Mouse (Mus musculus) liver, embryonic 16.5 days (tissue): ENCODE results near the gene Ccdc54. TPM values are rescaled to one million over a fixed set of nuclear protein-coding genes. Genes with fewer than 3 reads are reported as not detected.

Source experiments
- ATAC-seq: fragments of 200-750 bp; cut with Nextera tagmentation; 2 replicates; pipeline ENCODE4 v1.8.0; 2017; ENCODE audit warnings: low read depth, mild to moderate bottlenecking, moderate number of reproducible peaks, moderate library complexity
- H3K27ac ChIP-seq: fragments of 300-500 bp; sonication (generic); 2 replicates; pipeline ENCODE4 v1.5.1; 2014; ENCODE audit warnings: mild to moderate bottlenecking, low read length
- H3K27me3 ChIP-seq: fragments of 300-500 bp; sonication (generic); 2 replicates; pipeline ENCODE4 v1.6.1; 2014; ENCODE audit warnings: low read depth, low read length, mixed read lengths; ENCODE audit not compliant: control insufficient read depth, insufficient read depth
- H3K36me3 ChIP-seq: fragments of 300-500 bp; sonication (generic); 2 replicates; pipeline ENCODE4 v1.6.1; 2014; ENCODE audit warnings: mild to moderate bottlenecking; ENCODE audit not compliant: control insufficient read depth, insufficient read depth
- H3K4me1 ChIP-seq: fragments of 300-500 bp; sonication (generic); 2 replicates; pipeline ENCODE4 v1.6.1; 2014; ENCODE audit warnings: low read depth, low read length, mixed read lengths; ENCODE audit not compliant: control insufficient read depth
- H3K4me2 ChIP-seq: fragments of 300-500 bp; sonication (generic); 2 replicates; pipeline ENCODE4 v1.6.1; 2014; ENCODE audit warnings: low read depth, low read length, mixed read lengths
- H3K4me3 ChIP-seq: fragments of 300-500 bp; sonication (generic); 2 replicates; pipeline ENCODE4 v1.5.1; 2014; ENCODE audit warnings: low read depth, mild to moderate bottlenecking, low read length
- H3K9ac ChIP-seq: fragments of 300-500 bp; sonication (generic); 2 replicates; pipeline ENCODE4 v1.6.1; 2014; ENCODE audit warnings: low read depth, low read length
- H3K9me3 ChIP-seq: fragments of 300-500 bp; sonication (generic); replicated peaks from 2 replicates; pipeline ENCODE4 v1.6.1; 2016; ENCODE audit warnings: low read length; ENCODE audit not compliant: control insufficient read depth
- WGBS: fragments of 180-500 bp; shearing (Covaris S2); extraction: QIAGEN DNeasy Blood & Tissue Kit; methylation state at CpG from one replicate; pipeline ENCODE4 v1.1.7; 2014; ENCODE audit not compliant: insufficient replicate concordance; 5-methylcytosine and 5-hydroxymethylcytosine counted together
- polyA plus RNA-seq: library from polyadenylated mRNA; unstranded; fragments of >200 nt; fragmentation: Nextera tagmentation; extraction: Ambion mirVana; gene quantifications from 2 replicates; pipeline ENCODE4 v1.2.1, GENCODE M21; 2015

Ccdc54 gene
- polyA plus RNA-seq, 1 experiment from 2014 or later, result not detected

- Histone ChIP-seq H3K4me1 (no peaks in the 10 kb centered on the region), H3K27me3 (no peaks in the 10 kb centered on the region), H3K9me3 (no peaks in the 10 kb centered on the region), H3K4me2 (no peak overlapping the region), H3K4me3 (no peak overlapping the region), H3K9ac (no peak overlapping the region), H3K27ac (no peak overlapping the region), H3K36me3 (no peaks in the 10 kb centered on the region)
- ATAC-seq, result no peak
- 20% methylated on average over 6 of the region's 6 CpGs for WGBS
Measured at GRCm38 (mm10) chr16:50596679-50597078, 5.7 kb upstream of the Ccdc54 start.

GRCm38 (mm10) chr16:50596171-50596570 lies 5.2 kb upstream of the Ccdc54 start:
- Histone ChIP-seq H3K9me3 (no peaks in the 10 kb centered on the region), H3K9ac (no peak overlapping the region), H3K4me2 (no peak overlapping the region), H3K27ac (no peak overlapping the region), H3K27me3 (no peaks in the 10 kb centered on the region), H3K4me1 (no peaks in the 10 kb centered on the region), H3K4me3 (no peak overlapping the region), H3K36me3 (no peaks in the 10 kb centered on the region)
- no peak for ATAC-seq
- WGBS, result 46% methylated on average over 4 of the region's 4 CpGs

- no peak for ATAC-seq
- H3K27me3 ChIP-seq, result no peaks in the 10 kb centered on the region
- 54% methylated on average over 1 of the region's 1 CpGs for WGBS
- no peaks in the 10 kb centered on the region for H3K36me3 ChIP-seq
- H3K4me2 ChIP-seq, result no peak overlapping the region
- no peak overlapping the region for H3K27ac ChIP-seq
- H3K9ac ChIP-seq, result no peak overlapping the region
- H3K4me1 ChIP-seq, result no peaks in the 10 kb centered on the region
- H3K9me3 ChIP-seq, result no peaks in the 10 kb centered on the region
- H3K4me3 ChIP-seq, result no peak overlapping the region
Measured at GRCm38 (mm10) chr16:50594876-50595275, 3.9 kb upstream of the Ccdc54 start.

DNA sequence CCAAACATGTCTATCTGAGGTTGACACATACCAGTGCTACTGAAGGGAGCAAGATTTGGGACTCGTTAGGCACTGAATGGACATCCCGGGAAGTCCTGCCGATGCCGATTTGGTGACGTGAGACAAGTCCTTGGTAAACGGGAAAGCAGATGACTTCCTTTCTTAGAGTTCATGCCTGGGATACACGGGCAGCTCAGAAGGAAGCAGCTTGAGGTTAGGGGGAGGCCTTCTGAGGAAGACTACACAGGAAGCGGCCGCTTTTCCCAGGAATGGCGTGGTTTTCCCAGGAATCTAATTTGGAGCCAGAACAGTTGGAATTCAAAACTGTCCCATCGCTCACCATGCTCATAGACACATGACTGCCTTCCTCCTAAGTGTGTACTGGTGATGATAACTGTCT lies 2.4 kb upstream of the Ccdc54 start:
- no peaks in the 10 kb centered on the region for H3K4me1 ChIP-seq
- H3K27ac ChIP-seq, result no peak overlapping the region
- no peaks in the 10 kb centered on the region for H3K9me3 ChIP-seq
- no peak for ATAC-seq
- H3K4me3 ChIP-seq, result no peak overlapping the region
- H3K36me3 ChIP-seq, result no peaks in the 10 kb centered on the region
- WGBS, result 51% methylated on average over 11 of the region's 11 CpGs
- H3K4me2 ChIP-seq, result no peak overlapping the region
- no peaks in the 10 kb centered on the region for H3K27me3 ChIP-seq
- no peak overlapping the region for H3K9ac ChIP-seq

GRCm38 (mm10) chr16:50589574-50590151 lies 1.3 kb downstream of the Ccdc54 start:
- no peaks in the 10 kb centered on the region for H3K9me3 ChIP-seq
- H3K4me2 ChIP-seq, result no peak overlapping the region
- H3K27ac ChIP-seq, result no peak overlapping the region
- no peaks in the 10 kb centered on the region for H3K27me3 ChIP-seq
- H3K9ac ChIP-seq, result no peak overlapping the region
- no peak for ATAC-seq
- H3K4me3 ChIP-seq, result no peak overlapping the region
- WGBS, result 23% methylated on average over 11 of the region's 11 CpGs
- no peaks in the 10 kb centered on the region for H3K4me1 ChIP-seq
- H3K36me3 ChIP-seq, result no peaks in the 10 kb centered on the region

GRCm38 (mm10) chr16:50588191-50588590 lies 2.8 kb downstream of the Ccdc54 start:
- Histone ChIP-seq H3K27me3 (no peaks in the 10 kb centered on the region), H3K4me1 (no peaks in the 10 kb centered on the region), H3K9ac (no peak overlapping the region), H3K9me3 (no peaks in the 10 kb centered on the region), H3K4me3 (no peak overlapping the region), H3K4me2 (no peak overlapping the region), H3K36me3 (no peaks in the 10 kb centered on the region), H3K27ac (no peak overlapping the region)
- ATAC-seq, result no peak
- 11% methylated on average over 1 of the region's 1 CpGs for WGBS

DNA sequence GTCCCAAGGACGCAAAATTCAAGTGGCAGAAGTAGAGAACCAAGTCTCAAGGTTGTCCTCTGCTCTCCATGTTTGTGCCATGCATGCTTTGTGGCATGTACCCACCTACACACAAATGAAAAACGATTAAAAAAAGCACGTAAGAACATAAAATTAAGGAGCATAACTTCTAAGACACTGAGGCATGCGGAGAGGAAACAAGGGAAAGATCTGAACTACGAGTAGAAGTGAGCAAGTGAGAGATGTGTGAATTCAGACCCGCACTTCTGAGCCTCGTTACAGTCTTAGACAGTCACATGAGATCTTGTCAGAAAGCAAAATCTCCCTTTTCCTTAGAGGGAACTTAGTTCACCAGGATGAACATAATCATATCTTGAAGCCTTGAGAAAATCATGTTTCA lies 3.8 kb downstream of the Ccdc54 start:
- Histone ChIP-seq H3K27me3 (no peaks in the 10 kb centered on the region), H3K4me1 (no peaks in the 10 kb centered on the region), H3K4me3 (no peak overlapping the region), H3K27ac (no peak overlapping the region), H3K9ac (no peak overlapping the region), H3K9me3 (no peaks in the 10 kb centered on the region), H3K4me2 (no peak overlapping the region), H3K36me3 (no peaks in the 10 kb centered on the region)
- WGBS, result 62% methylated on average over 7 of the region's 7 CpGs
- no peak for ATAC-seq

DNA sequence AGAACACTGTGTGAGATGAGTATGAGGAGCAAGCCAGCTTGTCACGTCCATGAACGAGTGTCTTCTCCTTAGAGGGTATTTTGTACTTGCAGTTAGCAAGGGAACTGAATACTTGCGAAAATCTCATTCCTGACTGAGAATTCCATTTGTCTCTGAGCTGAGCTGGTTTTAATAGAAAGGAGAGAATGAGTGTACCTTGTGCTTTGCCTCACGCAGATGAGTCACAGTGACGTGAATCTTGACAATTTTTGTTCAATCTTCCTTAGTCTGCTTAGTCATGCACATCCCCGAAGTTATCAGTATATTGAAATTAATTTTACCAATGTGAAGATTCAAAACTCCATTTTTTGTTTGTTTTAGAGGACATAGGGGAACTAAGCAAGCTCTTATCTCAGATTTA lies 12.6 kb downstream of the Ccdc54 start:
- no peaks in the 10 kb centered on the region for H3K36me3 ChIP-seq
- H3K4me3 ChIP-seq, result no peak overlapping the region
- no peaks in the 10 kb centered on the region for H3K4me1 ChIP-seq
- no peaks in the 10 kb centered on the region for H3K27me3 ChIP-seq
- no peak overlapping the region for H3K27ac ChIP-seq
- H3K4me2 ChIP-seq, result no peak overlapping the region
- H3K9me3 ChIP-seq, result no peaks in the 10 kb centered on the region
- no peak overlapping the region for H3K9ac ChIP-seq
- ATAC-seq, result no peak
- WGBS, result 54% methylated on average over 6 of the region's 6 CpGs

GRCm38 (mm10) chr16:50572557-50572956 lies 18.4 kb downstream of the Ccdc54 start:
- Histone ChIP-seq H3K36me3 (no peaks in the 10 kb centered on the region), H3K4me3 (no peak overlapping the region), H3K27ac (no peak overlapping the region), H3K4me2 (no peak overlapping the region), H3K4me1 (no peaks in the 10 kb centered on the region), H3K27me3 (no peaks in the 10 kb centered on the region), H3K9ac (no peak overlapping the region), H3K9me3 (no peaks in the 10 kb centered on the region)
- no peak for ATAC-seq
- 61% methylated on average over 13 of the region's 13 CpGs for WGBS
